Mouse (Mus musculus): ENCODE measurements around the gene 5730596B20Rik.

The 5730596B20Rik gene

DNA sequence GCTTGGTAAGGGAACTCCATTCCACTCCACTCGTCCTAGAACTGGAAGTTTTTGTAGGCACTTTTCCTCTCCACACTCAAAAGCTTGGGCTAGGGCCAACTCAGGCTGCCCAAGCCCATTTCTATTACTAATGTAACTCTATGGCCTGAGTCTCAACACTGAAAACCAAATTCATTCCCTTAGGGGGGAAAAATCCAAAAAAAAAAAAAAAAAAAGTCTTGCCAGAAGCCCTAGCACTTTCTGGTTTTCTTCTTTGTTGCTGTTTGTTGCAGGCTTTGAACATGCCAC, 15.3 kb upstream of the 5730596B20Rik start:
- intact Hi-C loops (cut with DNase I) = loop anchor here (5.0 kb wide), 2 partner anchors 40 to 155 kb away; partner anchors contain the start of gene Hoxa5

DNA sequence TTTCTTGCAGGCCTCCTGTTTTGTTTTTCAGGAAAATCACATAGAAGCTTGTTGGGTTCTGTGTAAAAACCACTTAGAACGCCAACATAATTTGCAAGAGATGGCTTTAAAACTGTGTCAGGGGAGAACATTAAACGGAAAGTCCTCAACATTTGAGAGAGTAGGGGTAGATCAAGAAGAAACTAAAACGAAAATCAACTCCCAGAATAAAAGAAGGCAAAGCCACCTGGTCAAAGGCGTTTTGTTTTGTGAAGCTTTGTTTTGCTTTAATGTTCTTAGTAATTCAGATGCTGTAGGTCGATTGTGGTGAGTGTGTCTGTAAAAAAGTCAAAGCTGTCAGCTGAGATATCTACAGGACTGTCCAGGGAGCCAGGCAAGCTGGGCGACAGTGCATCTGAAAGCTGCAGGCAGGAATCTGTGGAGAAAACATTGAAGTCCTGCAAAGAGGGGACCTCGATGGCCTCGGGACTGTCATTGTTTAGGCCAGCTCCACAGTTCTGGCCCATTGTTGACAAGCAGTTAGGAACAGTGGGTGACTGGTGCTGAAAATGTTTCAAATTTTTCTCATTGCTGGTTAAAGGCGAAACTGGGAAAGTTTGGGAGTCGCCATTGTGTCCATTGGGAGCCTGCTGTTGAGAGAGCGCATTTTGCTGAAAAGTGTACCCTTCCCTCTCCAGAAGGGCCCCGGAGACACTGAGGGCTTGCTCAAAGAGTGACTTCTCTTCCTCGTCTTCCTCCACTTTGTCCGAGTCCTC, 14.5 kb upstream of the 5730596B20Rik start:
- intact Hi-C loops (cut with DNase I) = loop anchor here (5.0 kb wide), 2 partner anchors 40 to 155 kb away; partner anchors contain the start of gene Hoxa5

DNA sequence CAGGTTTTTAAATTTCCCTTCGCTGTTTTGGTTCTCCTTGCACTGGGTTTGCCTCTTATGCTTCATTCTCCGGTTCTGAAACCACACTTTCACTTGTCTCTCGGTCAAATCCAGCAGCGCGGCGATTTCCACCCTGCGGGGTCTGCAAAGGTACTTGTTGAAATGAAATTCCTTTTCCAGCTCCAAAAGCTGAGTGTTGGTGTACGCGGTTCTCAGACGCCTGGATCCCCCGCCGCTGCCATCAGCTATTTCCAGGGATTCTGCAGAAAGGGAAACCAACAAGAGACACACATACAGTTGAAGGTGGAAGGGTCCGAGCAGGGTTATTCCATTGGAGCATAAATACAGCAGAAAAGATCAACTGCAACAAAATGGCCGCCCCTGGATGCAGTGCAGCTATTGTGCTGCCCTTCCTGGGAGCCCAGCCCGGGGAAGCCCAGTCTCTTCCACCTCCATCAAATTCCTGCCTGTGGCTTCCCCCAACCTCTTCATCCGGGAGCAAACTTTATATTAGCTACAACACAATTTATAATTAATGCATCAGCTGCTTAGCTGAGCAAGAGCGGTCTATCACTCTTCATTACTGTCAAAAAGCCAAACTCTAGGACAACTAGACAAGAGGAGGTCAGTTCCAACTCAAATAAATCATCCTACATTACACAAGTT, 13.8 kb upstream of the 5730596B20Rik start:
- intact Hi-C loops (cut with DNase I) = loop anchor here (5.0 kb wide), 2 partner anchors 39 to 156 kb away; partner anchors contain the start of gene Hoxa5

DNA sequence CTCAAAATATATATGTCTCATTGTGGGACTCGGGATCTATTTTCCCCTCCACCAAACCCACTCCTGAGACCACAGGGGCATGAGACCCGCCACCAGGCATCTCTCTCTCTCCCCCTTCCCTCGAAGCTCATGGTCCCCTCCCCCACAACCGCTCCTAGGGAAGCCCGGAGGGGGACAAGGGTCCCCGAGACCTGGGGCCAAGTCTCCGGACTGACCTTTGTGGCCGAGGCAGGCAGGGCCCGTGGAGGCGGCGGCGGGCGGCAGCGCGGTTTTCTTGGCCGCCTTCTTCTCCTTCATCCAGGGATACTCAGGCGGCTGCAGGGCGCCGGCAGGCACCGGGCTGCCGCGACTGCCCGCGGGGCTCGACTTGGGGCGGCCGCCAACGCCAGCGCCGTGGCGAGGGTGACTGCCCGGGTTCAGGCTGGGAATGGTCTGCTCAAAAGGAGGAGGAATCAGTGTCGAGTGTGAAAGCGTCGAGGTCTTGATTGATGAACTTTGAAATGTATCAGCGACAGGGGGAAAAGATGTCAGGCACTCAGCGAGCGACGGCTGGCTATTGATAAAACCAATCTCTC, 13.2 kb upstream of the 5730596B20Rik start:
- intact Hi-C loops (cut with DNase I) = loop anchor here (5.0 kb wide), 2 partner anchors 38 to 157 kb away; partner anchors contain the start of gene Hoxa5

DNA sequence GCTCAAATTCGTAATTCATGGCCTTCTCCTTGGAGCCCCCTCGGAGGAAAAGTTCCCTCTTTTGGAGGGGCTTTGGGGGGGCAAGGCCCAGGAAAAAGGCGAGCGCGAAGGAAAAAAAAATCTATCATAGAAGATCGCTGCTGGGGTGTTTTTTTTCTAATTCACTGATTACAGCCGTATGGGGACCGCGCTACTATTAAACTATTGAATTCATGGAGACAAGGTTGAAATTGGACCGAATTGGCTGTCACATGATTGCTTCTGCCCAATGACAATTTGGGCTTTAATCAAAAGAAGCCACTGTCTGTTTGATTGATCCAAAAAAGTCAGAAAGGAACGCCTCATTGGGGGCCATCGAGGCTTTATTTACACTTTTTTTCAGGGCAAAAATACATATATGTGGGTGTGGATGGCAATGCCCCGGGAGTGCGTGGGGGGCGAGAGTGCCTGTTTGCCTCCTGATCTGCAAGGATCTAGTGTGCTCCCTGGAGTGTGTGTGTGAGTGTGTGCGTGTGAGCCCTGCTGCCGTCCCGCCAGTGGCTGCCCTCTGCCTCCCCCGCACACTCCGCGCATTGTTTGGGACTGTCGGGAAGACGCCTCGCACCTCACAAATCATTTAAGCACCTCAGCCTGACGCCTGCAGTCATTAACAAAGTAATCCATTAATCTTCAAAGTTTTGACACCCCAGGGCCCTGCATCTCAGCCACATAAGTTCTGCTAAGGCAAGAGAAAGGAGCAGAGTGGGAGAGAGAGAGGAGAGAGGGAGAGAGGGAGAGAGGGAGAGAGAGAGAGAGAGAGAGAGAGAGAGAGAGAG, 12.5 kb upstream of the 5730596B20Rik start, which contains the start of gene Hoxa2:
Hoxa2 (minus strand) TSS at position 206 of the 815 bp plus-strand sequence.
- intact Hi-C loops (cut with DNase I) = loop anchor here (5.0 kb wide), 2 partner anchors 37 to 158 kb away; partner anchors contain the start of gene Hoxa5

DNA sequence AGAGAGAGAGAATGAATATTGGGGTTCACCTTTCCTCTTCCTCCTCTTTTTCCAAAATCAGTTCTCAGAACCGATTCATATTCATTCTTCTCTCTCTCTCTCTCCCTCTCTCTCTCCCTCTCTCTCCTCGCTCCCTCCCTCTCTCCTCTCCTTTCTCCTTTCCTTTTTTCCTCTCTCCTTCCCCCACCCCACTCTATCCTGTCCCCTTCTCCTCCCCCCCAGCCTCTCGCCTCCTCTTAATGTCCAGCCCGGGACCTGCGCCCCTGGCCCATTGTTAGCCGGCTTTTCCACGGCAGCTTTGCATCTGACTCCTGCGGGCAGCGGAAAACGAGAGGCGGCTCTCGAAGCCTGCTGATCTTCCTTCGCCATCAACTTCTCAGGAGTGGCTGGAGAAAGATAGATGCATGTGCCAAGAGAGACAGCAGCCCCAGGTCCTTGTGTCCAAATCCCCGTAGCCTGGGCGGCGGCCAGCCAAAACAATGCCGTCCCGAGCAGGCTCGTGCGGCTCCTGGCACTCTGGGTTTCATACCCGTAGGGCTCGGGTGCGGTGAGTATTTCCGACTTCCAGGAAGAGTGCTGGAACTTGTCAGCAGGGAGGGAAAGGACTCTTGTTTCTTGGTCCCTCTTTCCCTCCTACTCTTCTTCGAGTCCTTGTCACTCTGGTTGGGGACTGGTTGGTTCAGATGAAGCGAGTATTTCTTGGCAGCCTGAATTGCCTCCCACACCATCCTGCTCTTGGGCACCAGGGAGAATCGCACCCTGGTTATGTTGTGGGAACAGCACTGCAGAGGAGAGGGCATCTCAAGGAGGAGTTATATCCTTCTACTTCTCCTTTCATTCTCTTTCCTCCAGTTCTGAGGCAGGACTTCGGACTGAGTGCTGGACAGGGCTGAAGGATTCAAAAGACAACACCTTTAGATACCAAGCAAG, 11.6 kb upstream of the 5730596B20Rik start:
- intact Hi-C loops (cut with DNase I) = no loop called here

DNA sequence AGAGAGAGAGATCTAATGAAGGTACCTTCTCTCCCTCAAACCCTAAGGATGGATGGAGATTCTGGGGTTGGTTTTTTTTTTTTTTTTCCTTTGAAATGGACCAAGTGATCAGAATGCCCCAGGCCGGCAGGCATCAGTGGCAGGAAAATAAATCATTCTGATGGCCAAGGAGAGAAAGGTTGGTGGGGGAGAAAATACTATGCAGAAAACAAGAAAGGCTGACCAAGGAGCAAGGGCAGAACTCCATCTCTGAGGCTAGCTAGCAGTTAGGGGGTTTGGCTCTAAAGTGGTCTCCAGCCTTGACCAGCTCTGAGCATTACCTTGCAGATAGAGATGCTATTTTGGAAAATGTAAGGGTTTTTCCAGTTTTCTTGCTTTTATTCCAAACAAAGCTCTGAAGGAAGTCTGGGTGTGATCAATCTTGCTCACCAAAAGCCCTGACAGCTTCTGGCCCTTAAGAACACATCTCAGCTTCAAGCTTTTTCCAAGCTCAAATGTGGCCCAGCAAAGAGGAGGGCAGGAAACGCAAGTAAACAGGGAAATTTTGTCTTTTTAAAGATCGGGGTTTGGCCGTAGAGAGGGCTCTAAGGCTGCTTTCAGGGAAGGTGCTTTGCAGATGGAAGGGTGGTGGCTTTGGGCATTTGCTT, 10.7 kb upstream of the 5730596B20Rik start:
- intact Hi-C loops (cut with DNase I) = no loop called here

DNA sequence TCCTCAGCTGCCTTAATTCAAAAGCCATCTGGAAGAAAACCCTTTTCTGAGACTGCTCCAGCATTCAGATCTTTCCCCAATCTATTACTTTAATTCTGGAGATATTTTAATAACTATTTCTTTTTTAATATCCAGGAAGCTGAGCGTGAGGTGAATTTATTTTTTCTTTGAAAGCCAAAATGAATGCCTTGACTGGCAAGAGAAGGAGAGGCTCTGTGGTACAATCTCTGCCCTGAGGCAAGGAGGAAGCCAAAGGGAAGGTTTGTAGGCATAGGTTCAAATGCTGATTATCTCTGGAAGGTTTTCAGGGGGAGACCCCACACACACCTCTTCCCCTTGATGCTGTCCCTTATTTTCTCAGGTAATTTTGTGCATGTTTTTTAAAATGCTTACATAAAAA, 10.1 kb upstream of the 5730596B20Rik start:
- intact Hi-C loops (cut with DNase I) = no loop called here

DNA sequence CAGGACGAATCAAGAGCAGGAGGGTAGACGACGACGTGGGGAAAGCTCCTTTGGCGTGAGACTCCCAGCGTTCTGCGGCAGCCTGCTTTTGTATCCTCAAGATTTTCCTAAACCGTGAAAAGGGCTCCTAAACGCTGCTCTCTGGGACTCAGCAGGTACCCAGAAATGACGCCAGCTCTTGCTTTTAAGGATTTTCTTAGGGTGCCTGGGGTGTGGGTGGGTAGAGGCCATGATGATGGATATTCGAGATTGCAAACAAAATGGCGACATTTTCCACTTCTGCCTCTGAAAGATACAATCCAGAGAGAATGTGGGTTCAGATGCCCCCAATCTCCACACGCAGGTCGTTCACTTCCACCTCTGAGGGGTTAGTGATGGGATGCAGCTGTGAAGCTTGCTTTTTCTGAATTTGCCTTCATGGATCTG, 9.5 kb upstream of the 5730596B20Rik start:
- intact Hi-C loops (cut with DNase I) = no loop called here

DNA sequence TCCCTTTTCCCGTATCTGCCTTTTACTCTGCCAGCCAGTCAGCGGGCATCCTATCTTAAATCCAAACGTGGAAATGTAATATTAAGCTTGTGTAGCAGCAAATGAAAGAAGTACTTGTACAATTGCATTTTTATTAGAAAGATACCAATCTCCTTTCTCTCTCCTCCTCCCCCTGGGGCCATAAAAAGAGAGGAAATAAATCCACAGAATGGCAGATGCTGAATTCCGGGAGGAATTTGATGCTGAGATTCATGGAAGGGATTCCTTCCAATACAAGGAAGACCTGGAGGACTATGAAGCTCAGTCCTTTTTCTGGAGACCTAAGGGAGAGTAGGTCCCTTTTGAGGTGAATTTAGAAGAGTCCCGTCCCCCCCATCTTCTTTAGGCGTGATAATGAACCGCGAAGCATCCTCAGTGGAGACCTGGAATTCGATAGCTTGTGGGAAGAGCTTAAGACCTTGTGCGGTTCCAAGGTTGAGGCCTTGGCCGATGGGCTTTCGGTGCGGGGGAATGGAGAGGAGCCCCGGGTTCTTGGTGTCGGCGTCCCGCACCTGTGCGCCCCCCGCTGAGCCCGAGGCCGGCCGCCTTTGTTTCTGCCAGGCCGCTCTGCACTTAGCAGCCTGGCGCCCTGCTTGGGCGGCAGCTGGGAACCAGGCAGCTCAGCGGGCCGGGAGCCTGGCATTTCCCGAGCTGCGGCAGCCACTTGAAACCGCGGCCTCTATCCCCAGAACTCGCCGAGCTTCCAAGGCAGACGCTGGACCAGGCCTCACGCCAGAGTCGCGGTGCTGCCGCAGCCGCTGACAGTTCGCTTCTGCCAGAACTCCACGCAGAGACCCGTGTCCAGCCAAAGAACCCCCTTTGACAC, 8.9 kb upstream of the 5730596B20Rik start:
- intact Hi-C loops (cut with DNase I) = no loop called here

DNA sequence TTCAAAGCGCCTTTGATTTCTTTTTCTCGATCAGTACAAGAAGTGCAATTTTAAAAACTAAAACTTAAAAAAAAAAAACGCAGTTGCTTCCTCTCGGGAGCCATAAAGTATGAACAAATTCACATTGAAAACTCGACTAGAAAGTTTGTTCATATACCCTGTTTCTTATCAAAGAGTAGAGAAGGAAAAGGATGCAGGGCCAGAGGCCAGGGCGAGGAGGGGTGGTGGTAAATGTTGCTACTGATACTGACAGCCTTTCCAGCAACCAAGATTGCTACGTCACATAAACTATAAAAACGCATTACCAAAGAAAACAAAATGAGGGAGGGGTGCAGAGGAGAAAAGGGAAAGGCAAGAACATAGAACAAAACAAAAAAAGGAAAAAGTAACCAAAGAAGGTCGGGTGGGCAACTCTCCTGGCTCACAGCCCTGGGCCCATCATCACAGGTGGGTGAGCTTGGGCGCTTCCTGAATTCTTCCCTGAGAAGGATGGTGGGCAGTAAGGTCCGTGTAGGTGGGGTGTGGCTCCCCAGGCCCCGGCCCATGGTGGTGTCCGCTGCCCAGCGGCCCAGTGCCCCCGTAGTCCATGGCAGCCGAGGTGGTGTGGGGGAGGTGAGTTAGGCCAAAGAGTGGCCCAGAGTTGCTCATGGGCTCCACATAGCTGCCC, 7.7 kb upstream of the 5730596B20Rik start:
- intact Hi-C loops (cut with DNase I) = no loop called here

DNA sequence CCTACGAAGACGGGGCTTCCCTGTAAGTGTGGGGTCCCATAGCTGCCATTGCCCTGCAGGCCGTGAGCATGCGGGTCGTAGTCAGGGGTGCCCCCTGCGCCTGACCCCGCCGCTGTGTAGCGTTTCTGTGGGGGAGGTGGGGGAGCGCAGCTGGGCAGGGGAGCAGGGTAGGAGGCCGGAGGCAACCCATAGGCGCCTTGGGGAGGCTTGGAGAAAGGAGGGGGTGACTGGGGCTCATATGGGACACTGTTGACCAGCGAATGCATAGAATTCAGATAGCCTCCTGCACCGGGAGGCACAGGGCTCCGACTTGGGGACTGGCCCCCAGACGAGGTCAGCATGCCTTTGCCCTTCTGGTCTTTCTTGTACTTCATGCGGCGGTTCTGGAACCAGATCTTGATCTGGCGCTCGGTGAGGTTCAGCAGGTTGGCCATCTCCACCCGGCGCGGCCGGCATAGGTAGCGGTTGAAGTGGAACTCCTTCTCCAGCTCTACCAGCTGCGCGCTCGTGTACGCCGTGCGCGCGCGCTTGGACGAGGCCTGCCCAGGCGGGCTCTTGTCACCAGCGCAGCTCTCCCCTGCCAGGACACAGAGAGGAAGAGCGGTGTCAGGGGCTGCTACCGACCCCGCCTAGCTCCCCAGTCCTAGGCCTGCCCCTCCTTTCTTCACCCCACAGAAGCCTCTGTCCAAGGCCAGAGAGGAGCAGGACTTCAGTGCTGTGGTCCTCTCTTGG, 7.0 kb upstream of the 5730596B20Rik start:
- intact Hi-C loops (cut with DNase I) = no loop called here

DNA sequence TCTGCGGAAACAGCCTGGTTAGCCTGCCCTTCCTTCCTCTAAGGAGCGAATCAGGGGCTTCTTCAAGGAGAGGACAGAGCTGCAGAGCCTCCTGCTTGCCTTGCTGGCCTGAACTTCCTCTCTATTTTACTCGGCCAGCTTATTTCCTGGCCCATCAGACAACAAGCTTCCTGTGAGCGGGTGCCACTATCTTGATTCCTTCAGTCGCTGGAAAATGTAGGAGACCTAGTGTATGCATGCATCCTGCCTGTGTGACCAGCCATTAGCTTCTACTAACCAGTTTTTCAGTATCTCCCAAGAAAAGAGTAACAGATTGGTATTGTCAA, 6.4 kb upstream of the 5730596B20Rik start:
- intact Hi-C loops (cut with DNase I) = no loop called here

DNA sequence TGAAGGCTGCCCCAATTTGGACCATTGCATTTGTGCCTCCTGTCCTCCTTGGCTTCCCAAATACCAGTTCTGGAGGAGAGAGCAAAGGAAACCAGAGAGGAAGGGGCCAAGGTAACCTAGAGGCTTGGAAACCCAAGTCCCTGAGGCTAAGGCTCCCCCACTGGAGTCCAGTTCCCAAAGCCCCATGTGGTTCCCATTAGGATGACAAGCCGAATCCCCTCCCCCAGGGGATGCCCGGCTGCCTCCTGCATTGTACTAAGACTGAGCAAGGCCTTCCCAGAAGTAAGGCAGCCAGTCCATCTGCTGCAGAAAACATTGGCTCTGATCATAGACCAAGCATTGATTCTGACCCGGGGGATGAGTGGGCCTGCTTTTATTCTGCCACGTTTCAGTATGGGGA, 6.0 kb upstream of the 5730596B20Rik start:
- intact Hi-C loops (cut with DNase I) = no loop called here

DNA sequence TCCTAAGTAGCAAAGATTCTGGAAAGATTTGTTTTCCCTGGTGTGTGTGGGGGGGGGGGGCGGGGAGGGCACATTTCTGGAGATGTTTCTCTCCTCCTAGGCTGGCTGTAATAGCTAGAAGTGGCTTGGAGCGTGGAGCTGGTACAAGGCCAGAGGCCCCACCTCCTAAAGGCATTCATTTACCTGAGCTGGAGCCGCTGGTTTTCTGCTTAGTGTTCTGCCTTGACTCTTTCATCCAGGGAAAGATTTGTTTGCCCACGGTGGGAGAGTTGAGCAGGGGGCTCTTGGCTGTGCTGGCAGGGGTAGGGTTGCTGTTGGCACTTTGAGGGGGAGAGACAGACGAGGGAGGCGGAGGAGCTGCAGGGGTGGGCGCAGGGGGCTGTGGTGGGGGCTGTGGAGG, 5.4 kb upstream of the 5730596B20Rik start:
- intact Hi-C loops (cut with DNase I) = no loop called here

DNA sequence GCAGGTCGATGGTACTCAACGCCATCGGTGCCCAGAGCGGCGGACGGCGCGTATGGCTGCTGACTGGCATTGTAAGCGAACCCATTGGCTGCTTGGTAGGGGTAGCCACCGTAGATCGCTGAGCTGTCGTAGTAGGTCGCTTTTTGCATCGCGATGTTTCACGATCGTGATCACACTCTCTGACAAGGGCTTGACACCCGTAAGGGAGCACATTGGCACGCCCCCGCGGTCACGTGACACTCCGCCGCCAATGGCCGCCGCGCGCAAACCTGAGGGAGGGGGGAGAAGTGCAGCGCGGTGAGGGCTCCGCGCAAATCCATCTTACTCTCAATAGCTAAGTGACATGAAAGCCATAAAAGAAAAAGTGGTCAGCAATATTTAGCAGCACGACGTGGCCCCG, 4.8 kb upstream of the 5730596B20Rik start:
- intact Hi-C loops (cut with DNase I) = no loop called here

DNA sequence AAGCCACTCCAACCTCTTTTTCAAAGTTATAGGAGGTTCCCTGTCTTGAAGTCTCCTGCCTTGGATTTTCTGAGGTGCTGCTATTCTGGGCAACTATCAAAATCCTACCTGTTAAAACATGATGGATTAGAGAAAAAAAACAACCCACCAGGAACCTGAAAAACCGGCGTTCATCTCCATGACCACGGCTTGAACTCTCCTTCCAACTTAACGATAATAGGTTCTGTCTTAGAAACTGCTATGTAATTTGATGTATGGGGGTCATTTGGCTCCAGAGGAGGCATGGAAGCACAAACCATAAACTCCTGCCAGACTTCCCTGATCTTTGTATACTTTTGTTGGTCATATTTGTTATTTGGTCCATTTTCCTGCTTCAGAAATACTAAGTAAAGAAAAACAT, 3.6 kb upstream of the 5730596B20Rik start:
- intact Hi-C loops (cut with DNase I) = loop anchor here (2.0 kb wide), 1 partner anchor 17 kb away; the partner anchor contains the start of gene Hoxa4
